Mouse (Mus musculus): ENCODE measurements around the gene Olfr545.

- TF ChIP-seq HCFC1 (IDR thresholded peaks at IDR 0.05; ENCODE audit: borderline replicate concordance, insufficient read depth, low read length) (no peak), ZNF384 (IDR thresholded peaks at IDR 0.05; ENCODE audit: low read depth, low read length) (no peak), MAFK (IDR thresholded peaks at IDR 0.05; ENCODE audit: insufficient read depth, low read depth, low read length) (no peak)
Measured at GRCm38 (mm10) chr7:102534449-102534848, 35.1 kb upstream of the Olfr545 start, which contains the start of gene Olfr547.
